Mouse (Mus musculus) central nervous system, embryonic 14 days (tissue): ENCODE measurements around the gene Msx1. TPM values are rescaled to one million over a fixed set of nuclear protein-coding genes. Genes with fewer than 3 reads are reported as not detected.

Experiments
- polyA plus RNA-seq: library from polyadenylated mRNA; depleted of rRNA; stranded (reverse); fragments of >200 nt; gene quantifications from 2 replicates; pipeline ENCODE4 v1.2.3, GENCODE M21; 2012; rRNA removed

Gene Msx1
- polyA plus RNA-seq = 14.0 and 15.2 TPM in 2 replicates

DNA sequence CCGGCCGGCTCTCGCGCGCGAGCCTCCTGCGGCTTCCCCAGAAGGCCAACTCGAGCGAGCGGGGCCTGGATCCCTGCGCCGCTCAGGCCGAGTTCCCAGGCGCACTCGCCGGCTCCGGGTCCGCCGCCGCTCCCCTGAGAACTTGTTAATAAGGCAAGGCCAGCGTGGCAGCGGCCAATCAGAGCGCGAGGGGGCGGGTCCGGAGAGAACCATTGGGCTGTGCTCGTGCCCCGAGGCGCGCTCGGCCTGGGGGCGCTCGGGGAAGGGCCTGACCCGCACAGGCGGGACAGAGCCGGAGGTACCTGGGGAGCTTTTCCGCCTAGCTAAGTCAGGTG is at the start of gene Msx1:
Msx1 (minus strand) TSS at position 123 of the 335 bp plus-strand sequence.

Other genes with a start within 250 kb of the Msx1 start
- 47.1 and 49.2 TPM in 2 replicates for gene Stk32b, start 107.4 kb downstream of the Msx1 start, polyA plus RNA-seq
- 1.3 and 42.0 TPM in 2 replicates for gene Cytl1, start 89.1 kb downstream of the Msx1 start, polyA plus RNA-seq
- gene Stx18, start 214.2 kb upstream of the Msx1 start, polyA plus RNA-seq = 35.8 and 36.2 TPM in 2 replicates